Mouse (Mus musculus): ENCODE data around the gene Mrpl35. TPM values are rescaled to one million over a fixed set of nuclear protein-coding genes. Genes with fewer than 3 reads are reported as not detected.

Mrpl35 gene
- polyA plus RNA-seq (2012; rRNA removed) = 14.9 and 16.7 TPM in 2 replicates

GRCm38 (mm10) chr6:71826869-71827268 lies at the start of gene Mrpl35:
Gene Mrpl35, minus strand, starts transcription at chr6:71826969.

DNA sequence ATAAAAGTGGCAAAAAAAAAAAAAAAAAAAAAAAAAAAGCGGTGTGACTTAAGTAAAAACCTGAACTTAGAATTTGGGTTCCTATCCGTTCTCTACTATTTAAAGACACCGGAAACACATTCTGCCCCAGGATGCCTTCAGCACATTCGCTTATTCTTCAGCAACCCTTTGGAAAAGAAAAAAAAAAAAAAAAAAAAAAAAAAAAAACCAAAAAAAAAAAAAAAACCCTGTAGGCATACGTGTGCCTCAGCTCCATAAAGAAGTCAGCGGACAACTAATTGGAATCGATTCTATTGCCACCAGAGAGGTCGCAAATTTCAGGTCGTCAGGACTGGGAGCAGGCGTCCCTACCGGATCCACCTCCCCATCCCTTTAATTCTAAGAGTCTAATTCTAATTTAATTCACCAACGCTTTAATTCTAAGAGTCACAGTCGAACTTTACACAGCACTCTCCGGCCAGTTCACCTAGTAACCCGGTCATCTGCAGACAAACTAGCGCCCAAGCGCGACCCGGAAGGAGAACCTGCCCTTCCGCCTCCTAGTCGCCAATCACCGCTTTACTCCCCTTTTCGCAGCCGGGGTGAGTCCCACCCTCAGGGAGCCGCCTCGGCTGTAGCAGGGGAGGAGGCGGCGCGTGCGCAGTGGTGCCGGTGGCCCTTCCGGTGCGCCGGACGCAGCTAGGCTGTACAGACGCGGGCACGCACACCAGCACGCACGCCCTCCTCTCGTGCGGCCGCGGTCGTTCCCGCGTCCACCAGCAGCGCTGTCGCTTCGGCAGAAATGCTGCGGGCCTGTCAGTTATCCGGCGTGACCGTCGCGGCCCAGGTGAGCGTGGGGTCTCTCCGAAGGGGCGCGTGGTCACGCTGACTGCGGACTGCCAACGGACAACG lies 4.2 kb upstream of the Mrpl35 start, which contains the start of gene Immt:
Gene Immt (plus strand): TSS at position 642 of the 891 bp plus-strand sequence.

Other genes with a start within 250 kb of the Mrpl35 start
- 43.8 and 46.9 TPM in 2 replicates for gene Kdm3a, start 194.0 kb downstream of the Mrpl35 start, polyA plus RNA-seq (2012; rRNA removed)
- 247 and 248 TPM in 2 replicates for gene Reep1, start 119.4 kb downstream of the Mrpl35 start, polyA plus RNA-seq (2012; rRNA removed)
- gene Immt, start 4.4 kb upstream of the Mrpl35 start, polyA plus RNA-seq (2012; rRNA removed) = 68.9 and 74.1 TPM in 2 replicates
- 54.6 and 54.7 TPM in 2 replicates for gene Ptcd3, start 81.8 kb upstream of the Mrpl35 start, polyA plus RNA-seq (2012; rRNA removed)
- gene Polr1a, start 82.1 kb upstream of the Mrpl35 start, polyA plus RNA-seq (2012; rRNA removed) = 16.5 and 16.8 TPM in 2 replicates